Mouse (Mus musculus) CH12.LX (cell line): ENCODE measurements around the gene Kif1a. TPM values are rescaled to one million over a fixed set of nuclear protein-coding genes. Genes with fewer than 3 reads are reported as not detected.

Experiments used
- DNase-seq: peaks from one replicate; pipeline ENCODE4 v3.0.0-alpha.2; 2013; ENCODE audit errors: extremely low read depth
- H3K27ac ChIP-seq: 2 replicates; pipeline ENCODE4 v1.5.1; 2012; ENCODE audit warnings: low read depth, mild to moderate bottlenecking, control low read depth, moderate library complexity; ENCODE audit not compliant: insufficient read depth
- H3K27me3 ChIP-seq: replicated peaks from 2 replicates; pipeline ENCODE3; 2012; ENCODE audit warnings: inconsistent platforms
- H3K36me3 ChIP-seq, 2 experiments: replicated peaks in 1 of 2; 2 replicates each; pipeline versions ENCODE3 to v1.6.1; 2012; ENCODE audit warnings: inconsistent platforms in 1 of 2, low read length in 1 of 2, mild to moderate bottlenecking in 1 of 2, mixed read lengths in 1 of 2, moderate library complexity in 1 of 2; ENCODE audit not compliant: control insufficient read depth in 1 of 2, insufficient read depth in 1 of 2
- H3K4me1 ChIP-seq, 2 experiments: 2 replicates each; pipeline ENCODE4 v1.6.1; 2012; ENCODE audit warnings: inconsistent platforms in 1 of 2, moderate library complexity in 1 of 2; ENCODE audit not compliant: insufficient read depth in 2 of 2, control insufficient read depth in 1 of 2
- H3K4me2 ChIP-seq: 2 replicates; pipeline ENCODE4 v1.6.1; 2012; ENCODE audit warnings: low read depth, mild to moderate bottlenecking, control low read depth; ENCODE audit not compliant: poor library complexity, insufficient read depth, severe bottlenecking
- H3K4me3 ChIP-seq, 3 experiments: fragments of 150-350 bp in 1 of 3; sonication (generic) in 1 of 3; replicated peaks in 1 of 3; 2 replicates each; pipeline versions ENCODE3 to v1.5.1; 2011 to 2012; ENCODE audit warnings: low read depth in 2 of 3, low read length in 2 of 3, mild to moderate bottlenecking in 2 of 3, moderate library complexity in 2 of 3, control low read depth in 1 of 3, improper control_type of control experiment in 1 of 3, inconsistent platforms in 1 of 3, mixed read lengths in 1 of 3; ENCODE audit not compliant: poor library complexity in 1 of 3
- H3K79me2 ChIP-seq: replicated peaks from 2 replicates; pipeline ENCODE4 v1.6.1; 2012; ENCODE audit warnings: mild to moderate bottlenecking, moderate library complexity; ENCODE audit not compliant: control insufficient read depth, poor library complexity, insufficient read depth, severe bottlenecking; ENCODE audit errors: extremely low read depth
- H3K9ac ChIP-seq: 2 replicates; pipeline ENCODE4 v1.6.1; 2012; ENCODE audit warnings: low read depth, mild to moderate bottlenecking, control low read depth, moderate library complexity; ENCODE audit not compliant: insufficient read depth
- H3K9me3 ChIP-seq: replicated peaks from 2 replicates; pipeline ENCODE3; 2012; ENCODE audit warnings: low read length, inconsistent platforms, mixed read lengths
- BHLHE40 ChIP-seq: IDR thresholded peaks from 2 replicates; pipeline ENCODE4 v1.6.1; 2011; ENCODE audit warnings: mild to moderate bottlenecking, low read depth, low read length, improper control_type of control experiment
- CHD1 ChIP-seq: IDR thresholded peaks from 2 replicates; pipeline ENCODE4 v1.6.1; 2012; ENCODE audit warnings: low read depth, low read length, improper control_type of control experiment, inconsistent platforms
- CHD2 ChIP-seq: IDR thresholded peaks from 2 replicates; pipeline ENCODE4 v1.6.1; 2011; ENCODE audit warnings: low read length, improper control_type of control experiment
- E2F4 ChIP-seq: IDR thresholded peaks from 2 replicates; pipeline ENCODE4 v1.6.1; 2011; ENCODE audit warnings: low read depth, low read length, improper control_type of control experiment; ENCODE audit not compliant: insufficient replicate concordance
- ELF1 ChIP-seq: IDR thresholded peaks from 2 replicates; pipeline ENCODE4 v1.6.1; 2014; ENCODE audit warnings: low read depth, mild to moderate bottlenecking, inconsistent platforms, low read length, improper control_type of control experiment
- ETS1 ChIP-seq: conservative IDR thresholded peaks from 2 replicates; pipeline ENCODE4 v1.6.1; 2012; ENCODE audit warnings: low read depth, mild to moderate bottlenecking, inconsistent platforms, low read length, improper control_type of control experiment, moderate library complexity
- GABPA ChIP-seq: IDR thresholded peaks from 2 replicates; pipeline ENCODE4 v1.6.1; 2012; ENCODE audit warnings: low read depth, low read length, improper control_type of control experiment, inconsistent platforms; ENCODE audit not compliant: insufficient replicate concordance
- HCFC1 ChIP-seq: IDR thresholded peaks from 2 replicates; pipeline ENCODE4 v1.6.1; 2012; ENCODE audit warnings: low read depth, mild to moderate bottlenecking, inconsistent platforms, low read length, improper control_type of control experiment
- IRF4 ChIP-seq: IDR thresholded peaks from 2 replicates; pipeline ENCODE4 v1.6.1; 2014; ENCODE audit warnings: low read depth, mild to moderate bottlenecking, inconsistent platforms, low read length, improper control_type of control experiment
- JUN ChIP-seq: IDR thresholded peaks from 2 replicates; pipeline ENCODE4 v1.6.1; 2011; ENCODE audit warnings: low read depth, mild to moderate bottlenecking, low read length, improper control_type of control experiment, moderate library complexity; ENCODE audit not compliant: insufficient read depth
- MAX ChIP-seq: IDR thresholded peaks from 2 replicates; pipeline ENCODE4 v1.6.1; 2011; ENCODE audit warnings: low read length, improper control_type of control experiment
- MAZ ChIP-seq: IDR thresholded peaks from 2 replicates; pipeline ENCODE4 v1.6.1; 2012; ENCODE audit warnings: low read depth, mild to moderate bottlenecking, inconsistent platforms, low read length, improper control_type of control experiment, moderate library complexity
- NRF1 ChIP-seq: IDR thresholded peaks from 2 replicates; pipeline ENCODE4 v1.6.1; 2014; ENCODE audit warnings: low read depth, mild to moderate bottlenecking, inconsistent platforms, low read length, improper control_type of control experiment, moderate library complexity
- PAX5 ChIP-seq: IDR thresholded peaks from 2 replicates; pipeline ENCODE4 v1.6.1; 2012; ENCODE audit warnings: low read length, inconsistent platforms, mixed read lengths
- POLR2AphosphoS2 ChIP-seq: IDR thresholded peaks from 2 replicates; pipeline ENCODE4 v1.6.1; 2011; ENCODE audit warnings: low read depth, low read length, improper control_type of control experiment
- RAD21 ChIP-seq: IDR thresholded peaks from 2 replicates; pipeline ENCODE4 v1.6.1; 2011; ENCODE audit warnings: low read depth, mild to moderate bottlenecking, low read length, improper control_type of control experiment, moderate library complexity
- RCOR1 ChIP-seq: conservative IDR thresholded peaks from 2 replicates; pipeline ENCODE4 v1.6.1; 2012; ENCODE audit warnings: low read depth, mild to moderate bottlenecking, inconsistent platforms, low read length, improper control_type of control experiment
- SIN3A ChIP-seq: IDR thresholded peaks from 2 replicates; pipeline ENCODE4 v1.6.1; 2012; ENCODE audit warnings: low read length, improper control_type of control experiment, inconsistent platforms
- TCF12 ChIP-seq: IDR thresholded peaks from 2 replicates; pipeline ENCODE4 v1.6.1; 2014; ENCODE audit warnings: low read depth, mild to moderate bottlenecking, inconsistent platforms, low read length, improper control_type of control experiment
- USF1 ChIP-seq: IDR thresholded peaks from 2 replicates; pipeline ENCODE4 v1.6.1; 2014; ENCODE audit warnings: low read depth, mild to moderate bottlenecking, inconsistent platforms, low read length, improper control_type of control experiment
- ZC3H11A ChIP-seq: IDR thresholded peaks from 2 replicates; pipeline ENCODE4 v1.6.1; 2012; ENCODE audit warnings: low read depth, mild to moderate bottlenecking, inconsistent platforms, low read length, improper control_type of control experiment
- ZKSCAN1 ChIP-seq: IDR thresholded peaks from 2 replicates; pipeline ENCODE4 v1.6.1; 2012; ENCODE audit warnings: low read depth, inconsistent platforms, low read length, improper control_type of control experiment, borderline replicate concordance
- dilution Hi-C: fragments of 300-500 bp; cut with MboI; formaldehyde crosslinking; loops from 2 replicates; pipeline ENCODE4 v1.14.3; 2020; ENCODE audit warnings: low sequenced_read_pairs; ENCODE audit not compliant: extremely low pct_unique_long_range_greater_than_20kb, extremely low pct_ligation_motif_present
- in situ Hi-C: fragments of 300-500 bp; cut with MboI; formaldehyde crosslinking; loops from 3 replicates; pipeline ENCODE4 v1.14.3; 2019; ENCODE audit warnings: low sequenced_read_pairs, low pct_ligation_motif_present, low pct_unique_long_range_greater_than_20kb, mixed read lengths
- polyA plus RNA-seq: library from polyadenylated mRNA; unstranded; fragments of >175 nt; gene quantifications from 2 replicates; pipeline ENCODE4 v1.2.1, GENCODE M21; 2012; ENCODE audit warnings: low read depth; ENCODE audit not compliant: insufficient read length
- total RNA-seq, 2 experiments: library from RNA; depleted of rRNA; stranded (reverse); fragments of 300-350 nt in 1 of 2; fragments of >200 nt in 1 of 2; gene quantifications; 2 replicates each; pipeline ENCODE4 v1.2.3; 2012 to 2014

The Kif1a gene
- total RNA-seq (2012; rRNA removed) = 0.17 and 0.25 TPM in 2 replicates
- total RNA-seq (2014; rRNA removed) = 0.11 and 0.17 TPM in 2 replicates
- polyA plus RNA-seq = 0.61 and 0.93 TPM in 2 replicates

GRCm38 (mm10) chr1:93101571-93102061, at the start of gene Kif1a:
TSS of gene Kif1a (minus strand) at chr1:93101951.
- no peak within 1 kb of the TSS for H3K27ac ChIP-seq
- H3K4me1 ChIP-seq = no peaks in the 10 kb centered on the region; a peak in 1 of 4 replicates
- H3K9ac ChIP-seq = no peak within 1 kb of the TSS
- no peak within 1 kb of the TSS for H3K4me3 ChIP-seq
- H3K27me3 ChIP-seq = peaks cover 90% of the 10 kb centered on the region
- H3K79me2 ChIP-seq = no peaks in the 10 kb centered on the region
- no peak for DNase-seq
- in situ Hi-C loops (no loop called here), dilution Hi-C loops (no loop called here)
- H3K9me3 ChIP-seq = no peaks in the 10 kb centered on the region
- TF ChIP-seq NRF1 (no peak), HCFC1 (no peak), RCOR1 (no peak), MAZ (no peak), IRF4 (no peak), SIN3A (no peak)
- H3K36me3 ChIP-seq = no peaks in the 10 kb centered on the region
- no peak within 1 kb of the TSS for H3K4me2 ChIP-seq

GRCm38 (mm10) chr1:93150907-93151661, 49.3 kb upstream of the Kif1a start:
- H3K4me1 ChIP-seq = peaks cover 6 to 9% of the 10 kb centered on the region in 2 experiments; a peak in 3 of 4 replicates
- no peak overlapping the region for H3K4me2 ChIP-seq
- H3K9ac ChIP-seq = no peak overlapping the region
- no peaks in the 10 kb centered on the region for H3K36me3 ChIP-seq
- no peaks in the 10 kb centered on the region for H3K9me3 ChIP-seq
- no peak overlapping the region for H3K27ac ChIP-seq
- no peak overlapping the region for H3K4me3 ChIP-seq
- dilution Hi-C loops (no loop called here), in situ Hi-C loops (no loop called here)
- DNase-seq = no peak
- H3K27me3 ChIP-seq = peaks cover 92% of the 10 kb centered on the region
- TF ChIP-seq MAX = no peak
- no peak for TF ChIP-seq ZKSCAN1
- TF ChIP-seq ZC3H11A = no peak
- no peak for TF ChIP-seq CHD1
- TF ChIP-seq PAX5 = no peak
- TF ChIP-seq ETS1 = no peak
- TF ChIP-seq TCF12 = no peak
- no peak for TF ChIP-seq E2F4
- TF ChIP-seq RAD21 = no peak
- TF ChIP-seq ELF1 = no peak
- no peak for TF ChIP-seq GABPA
- TF ChIP-seq JUN = no peak
- TF ChIP-seq CHD2 = no peak
- TF ChIP-seq BHLHE40 = no peak
- no peak for TF ChIP-seq RCOR1
- TF ChIP-seq POLR2AphosphoS2 = no peak
- TF ChIP-seq USF1 = no peak
- TF ChIP-seq, all 38 proteins: peak for 0
- H3K79me2 ChIP-seq = no peaks in the 10 kb centered on the region
